In genomic region chr2:48815039-48815590, GRCm38 (mm10) we compare ENCODE assay signal across 8 mouse cellular contexts. TPM values are rescaled to one million over a fixed set of nuclear protein-coding genes. Genes with fewer than 3 reads are reported as not detected.
DNase-seq lines count a peak whose midpoint lies in the region; ATAC-seq and TF ChIP-seq lines count a peak whose summit lies in the region.

No protein-coding gene starts in this region.

- peak overlapping the region; percentile 76 for H3K9ac ChIP-seq in heart, adult 2 months (ENCODE audit: low read depth, low read length)
- H3K9ac ChIP-seq in liver, embryonic 13.5 days, result peak overlapping the region; percentile 72

- H3K4me3 ChIP-seq in heart, adult 2 months, result peak overlapping the region; percentile 68
- H3K4me3 ChIP-seq in forebrain, embryonic 10.5 days, result peak overlapping the region; percentile 84
- peak overlapping the region; percentile 73 for H3K4me3 ChIP-seq in liver, embryonic 13.5 days (replicated peaks)

- DNase-seq in heart, adult 2 months, result no peak
- no peak for DNase-seq in heart, postnatal 25 days (ENCODE audit: low spot score)
- peak; percentile 55 for DNase-seq in A20 (ENCODE audit: low read depth, low spot score)
- no peak for DNase-seq in forebrain, embryonic 10.5 days (ENCODE audit: extremely low spot score, low spot score)
- no peak for DNase-seq in liver, embryonic 13.5 days
- DNase-seq in adrenal gland, adult (ENCODE audit: inconsistent age in 2 of 2, low spot score in 1 of 2), result no peak
- no peak for DNase-seq in cerebellum, postnatal 4 days (ENCODE audit: low spot score in 2 of 2)
- DNase-seq in adrenal gland, postnatal 10 days, result no peak

- no peak for TF ChIP-seq EP300 in heart, adult 2 months (IDR thresholded peaks at IDR 0.05; ENCODE audit: insufficient read depth, low read depth, low read length)

- H3K27me3 ChIP-seq in heart, adult 2 months (ENCODE audit: control insufficient read depth, insufficient read depth, low read length), result no peaks in the 10 kb centered on the region
- no peaks in the 10 kb centered on the region for H3K27me3 ChIP-seq in forebrain, embryonic 10.5 days (ENCODE audit: poor library complexity, severe bottlenecking)
- H3K27me3 ChIP-seq in liver, embryonic 13.5 days, result peaks cover 52% of the 10 kb centered on the region

- peak overlapping the region; percentile 96 for H3K27ac ChIP-seq in heart, adult 2 months
- H3K27ac ChIP-seq in forebrain, embryonic 10.5 days, result peak overlapping the region; percentile 96
- no peak overlapping the region for H3K27ac ChIP-seq in liver, embryonic 13.5 days

- no peak for TF ChIP-seq POLR2A in heart, adult 2 months (IDR thresholded peaks at IDR 0.05; ENCODE audit: insufficient read depth, low read depth, low read length)

- no peak for TF ChIP-seq CTCF in heart, adult 2 months (IDR thresholded peaks at IDR 0.05)

- WGBS in heart, adult 2 months, result 2% methylated on average over 15 of the region's 15 CpGs
- 10% methylated on average over 15 of the region's 15 CpGs for WGBS in forebrain, embryonic 10.5 days
- 8% methylated on average over 15 of the region's 15 CpGs for WGBS in liver, embryonic 13.5 days (ENCODE audit: insufficient replicate concordance)

- intact Hi-C loops in heart, adult 2 months (cut with DNase I), result loop anchor here (2.0 to 10.0 kb wide), 2 partner anchors 276 to 340 kb away; no protein-coding TSS in a partner anchor
- intact Hi-C loops in heart, postnatal 25 days (cut with DNase I), result loop anchor here (10.0 kb wide), 2 partner anchors 430 to 640 kb away; partner anchors contain the start of gene Epc2

- H3K79me2 ChIP-seq in heart, adult 2 months (replicated peaks; ENCODE audit: control insufficient read depth, insufficient read depth, low read length), result no peaks in the 10 kb centered on the region

- peaks cover 10% of the 10 kb centered on the region for H3K36me3 ChIP-seq in heart, adult 2 months (ENCODE audit: control insufficient read depth, insufficient read depth, low read length)
- H3K36me3 ChIP-seq in forebrain, embryonic 10.5 days (replicated peaks), result no peaks in the 10 kb centered on the region
- H3K36me3 ChIP-seq in liver, embryonic 13.5 days, result no peaks in the 10 kb centered on the region

- peak overlapping the region; percentile 86 for H3K4me2 ChIP-seq in liver, embryonic 13.5 days

- H3K4me1 ChIP-seq in heart, adult 2 months (ENCODE audit: control insufficient read depth, insufficient read depth, low read length), result peaks cover 2% of the 10 kb centered on the region
- peaks cover 32% of the 10 kb centered on the region for H3K4me1 ChIP-seq in forebrain, embryonic 10.5 days
- H3K4me1 ChIP-seq in liver, embryonic 13.5 days (replicated peaks), result peaks cover 12% of the 10 kb centered on the region

- H3K9me3 ChIP-seq in forebrain, embryonic 10.5 days, result no peaks in the 10 kb centered on the region
- H3K9me3 ChIP-seq in liver, embryonic 13.5 days (replicated peaks), result no peaks in the 10 kb centered on the region

- no peak for ATAC-seq in liver, embryonic 13.5 days (ENCODE audit: low read depth)

RNA-seq across cellular contexts. Expression of gene Acvr2a, which starts 1.2 kb away (rescaled TPM):
- 10 to 100 TPM; 14.8 to 15.6 TPM for total RNA-seq in heart, adult 2 months (2021)
- polyA plus RNA-seq in heart, adult 2 months (2012; rRNA removed), result 3.4 and 6.3 TPM in 2 replicates
- 10 to 100 TPM; 15.5 to 16.6 TPM for total RNA-seq in heart, postnatal 25 days (2021)
- polyA plus RNA-seq in forebrain, embryonic 10.5 days (2016; fragmentation: Nextera tagmentation; extraction: Ambion mirVana), result 19.6 and 21.8 TPM in 2 replicates
- polyA plus RNA-seq in liver, embryonic 13.5 days (2015; fragmentation: Nextera tagmentation; extraction: Ambion mirVana), result 2.2 and 2.9 TPM in 2 replicates
- total RNA-seq in adrenal gland, postnatal 10 days (2021), result 10 to 100 TPM; 18.6 to 21.1 TPM
